Mouse (Mus musculus): ENCODE data around the gene Tiam1. TPM values are rescaled to one million over a fixed set of nuclear protein-coding genes. Genes with fewer than 3 reads are reported as not detected.

Tiam1 gene
- total RNA-seq, 2 experiments from 2014 or later: 124 to 125 TPM

DNA sequence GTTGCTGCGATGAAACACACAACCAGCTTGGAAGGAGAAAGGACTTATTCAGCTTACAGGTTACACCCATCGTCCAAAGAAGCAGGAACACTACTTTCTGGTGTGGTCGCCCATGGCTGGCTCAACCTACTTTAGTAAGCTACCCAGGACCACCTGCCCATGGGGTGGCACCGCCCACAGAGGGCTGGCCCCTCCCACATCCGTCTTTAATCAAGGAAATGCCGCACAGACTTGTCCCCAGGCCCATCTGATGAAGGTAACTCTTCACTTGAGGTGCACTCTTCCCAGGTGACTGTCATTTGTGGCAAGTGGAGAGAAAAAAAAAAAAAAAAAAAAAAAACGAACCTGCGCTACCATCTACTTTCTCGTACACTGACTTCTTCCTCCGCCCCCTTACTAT is 381.0 kb downstream of the Tiam1 start:
- no peak for TF ChIP-seq CTCF (conservative IDR thresholded peaks at IDR 0.05)
- DNase-seq (ENCODE audit: low spot score in 2 of 2): no peak
- Histone ChIP-seq H3K27ac (no peak overlapping the region), H3K4me3 (no peak overlapping the region)

DNA sequence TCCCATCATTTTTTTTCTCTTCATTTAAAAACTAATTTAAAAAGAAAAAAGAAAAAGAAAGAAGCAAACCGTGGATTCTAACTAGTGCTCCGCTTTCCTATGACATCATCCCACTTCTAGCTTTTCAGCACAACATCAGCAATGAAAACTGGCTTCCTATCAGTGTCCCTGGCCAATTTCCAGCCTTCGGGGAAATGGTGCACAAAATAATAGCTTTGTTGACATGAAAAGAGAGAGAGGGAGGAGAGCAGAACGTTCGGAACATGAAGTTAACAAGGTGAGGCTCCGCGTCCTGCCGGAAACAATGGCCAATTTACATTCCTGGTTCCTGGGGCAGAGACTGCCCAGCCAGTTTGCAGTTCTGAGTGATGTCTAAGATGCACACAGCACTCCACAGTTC is 381.5 kb downstream of the Tiam1 start:
- Histone ChIP-seq H3K27ac (no peak overlapping the region), H3K4me3 (no peak overlapping the region; the same call in 1 of the 2 replicates)
- no peak for TF ChIP-seq CTCF (conservative IDR thresholded peaks at IDR 0.05)
- DNase-seq (ENCODE audit: low spot score in 2 of 2): no peak

DNA sequence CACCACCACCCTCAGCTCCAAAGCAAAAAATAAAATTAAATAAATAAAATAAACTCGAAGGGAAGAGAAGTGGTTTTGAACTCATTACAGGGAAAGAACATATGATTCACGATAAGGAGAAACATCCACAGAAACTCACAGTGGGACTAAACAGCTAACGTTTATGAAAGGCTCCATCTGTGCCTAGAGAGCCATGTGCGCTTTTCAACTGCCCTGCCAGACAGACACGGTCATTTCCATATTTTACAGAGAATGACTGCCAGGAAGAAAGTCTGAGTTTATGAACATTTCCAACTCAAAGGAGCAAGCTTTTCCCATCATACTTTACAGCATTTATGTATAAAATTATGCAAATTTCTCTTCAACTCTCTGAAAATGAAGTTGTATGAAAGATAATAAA is 386.2 kb downstream of the Tiam1 start:
- H3K4me3 ChIP-seq: no peak overlapping the region
- no peak for TF ChIP-seq CTCF (conservative IDR thresholded peaks at IDR 0.05)
- no peak overlapping the region for H3K27ac ChIP-seq
- peak in 1 of 2 experiments; percentile 34 for DNase-seq (ENCODE audit: low spot score in 2 of 2)

DNA sequence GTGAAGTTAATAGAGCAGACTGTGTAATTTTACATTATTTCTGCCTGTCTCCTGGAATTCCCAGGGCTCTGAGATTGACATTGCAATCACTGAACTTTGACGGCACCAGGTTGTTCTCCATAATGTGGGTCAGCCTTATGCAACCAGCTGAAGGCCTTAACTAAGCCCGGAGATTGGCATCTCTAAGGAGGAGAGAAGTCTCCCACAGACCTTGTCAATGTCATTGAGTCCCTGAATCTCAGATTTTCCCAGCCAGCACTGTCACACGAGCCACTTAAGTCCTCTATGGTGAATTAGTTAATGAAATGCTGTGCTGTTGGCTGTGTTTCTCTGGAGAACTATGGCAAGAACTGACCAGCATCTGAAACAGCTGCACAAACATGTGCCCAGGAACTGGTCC is 388.9 kb downstream of the Tiam1 start:
- no peak for TF ChIP-seq CTCF (conservative IDR thresholded peaks at IDR 0.05)
- Histone ChIP-seq H3K27ac (no peak overlapping the region), H3K4me3 (no peak overlapping the region)
- no peak for DNase-seq (ENCODE audit: low spot score in 2 of 2)

DNA sequence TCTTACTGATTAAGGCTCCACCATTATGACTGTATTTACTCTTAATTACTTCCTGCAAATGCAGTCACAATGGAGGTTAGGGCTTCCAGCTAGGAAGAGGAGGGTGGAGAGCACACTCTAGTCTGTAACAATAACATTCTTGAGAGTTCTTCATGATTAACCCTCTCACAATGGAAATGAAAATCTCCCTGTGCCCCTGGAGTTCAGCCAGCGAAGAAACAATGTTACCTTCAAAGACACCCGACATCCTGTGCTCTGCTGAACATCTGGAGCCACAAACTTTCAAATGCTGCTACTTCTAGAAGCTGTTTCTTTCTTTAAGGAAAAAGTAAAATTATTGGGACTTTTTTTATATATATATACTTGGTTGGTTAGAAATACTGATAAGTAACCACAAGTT is 395.7 kb downstream of the Tiam1 start:
- H3K4me3 ChIP-seq: no peak overlapping the region
- TF ChIP-seq CTCF (conservative IDR thresholded peaks at IDR 0.05): no peak
- no peak overlapping the region for H3K27ac ChIP-seq
- DNase-seq (ENCODE audit: low spot score in 2 of 2): no peak

DNA sequence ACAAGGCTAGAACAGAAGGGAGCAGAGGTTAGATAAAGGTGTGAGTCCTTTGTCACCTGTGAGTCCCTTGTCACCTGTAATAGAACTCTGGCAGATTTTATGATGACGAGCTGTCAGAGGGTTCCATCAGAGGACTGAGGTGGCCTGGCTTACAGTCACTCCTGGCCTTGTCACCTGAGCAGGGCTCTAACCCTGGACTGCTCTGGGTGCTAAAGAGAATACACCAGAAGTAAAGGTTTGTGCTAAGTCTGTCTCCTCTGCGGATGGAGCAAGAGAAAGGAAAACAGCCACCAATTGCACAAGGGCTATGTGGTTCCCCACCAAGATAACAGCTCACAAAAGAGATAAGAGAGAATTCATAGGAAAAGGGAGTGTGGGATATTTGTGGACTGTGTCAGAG is 404.0 kb downstream of the Tiam1 start:
- TF ChIP-seq CTCF (conservative IDR thresholded peaks at IDR 0.05): no peak
- Histone ChIP-seq H3K27ac (no peak overlapping the region), H3K4me3 (no peak overlapping the region)
- DNase-seq (ENCODE audit: low spot score in 2 of 2): no peak

DNA sequence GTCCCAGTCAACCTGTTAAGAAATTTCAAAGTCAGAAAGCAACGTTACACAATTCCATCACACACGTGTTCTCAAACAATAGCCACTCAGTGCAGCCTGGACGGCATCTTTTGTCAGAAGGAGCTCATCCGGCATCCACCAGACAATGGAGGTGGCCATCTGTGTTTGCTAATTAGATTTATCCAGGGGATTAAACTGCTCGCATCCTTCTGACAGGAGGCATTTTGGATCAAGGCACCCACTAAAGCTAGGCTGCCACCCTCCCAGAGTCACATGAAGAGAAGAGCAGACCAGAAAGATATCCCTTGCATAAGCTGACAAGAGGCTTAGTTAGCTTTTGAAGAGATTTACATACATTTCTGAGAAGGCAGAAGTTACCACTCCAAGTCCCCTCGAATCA is 404.6 kb downstream of the Tiam1 start:
- TF ChIP-seq CTCF (conservative IDR thresholded peaks at IDR 0.05): no peak
- Histone ChIP-seq H3K4me3 (no peak overlapping the region), H3K27ac (no peak overlapping the region)
- no peak for DNase-seq (ENCODE audit: low spot score in 2 of 2)

Other genes with a start within 250 kb of the Tiam1 start
- 100 to 1,000 TPM; 386 to 390 TPM for gene Sod1, start 77.0 kb upstream of the Tiam1 start, total RNA-seq (2021)
- gene Scaf4, start 140.7 kb upstream of the Tiam1 start, total RNA-seq (2021): 10 to 100 TPM; 53.8 to 59.4 TPM
- 10 to 100 TPM; 25.7 to 31.1 TPM for gene Hunk, start 242.2 kb upstream of the Tiam1 start, total RNA-seq (2021)

Data from layer of hippocampus, adult 2 months (tissue).